ENCODE assay signal across 19 mouse cellular contexts in the genomic region with DNA sequence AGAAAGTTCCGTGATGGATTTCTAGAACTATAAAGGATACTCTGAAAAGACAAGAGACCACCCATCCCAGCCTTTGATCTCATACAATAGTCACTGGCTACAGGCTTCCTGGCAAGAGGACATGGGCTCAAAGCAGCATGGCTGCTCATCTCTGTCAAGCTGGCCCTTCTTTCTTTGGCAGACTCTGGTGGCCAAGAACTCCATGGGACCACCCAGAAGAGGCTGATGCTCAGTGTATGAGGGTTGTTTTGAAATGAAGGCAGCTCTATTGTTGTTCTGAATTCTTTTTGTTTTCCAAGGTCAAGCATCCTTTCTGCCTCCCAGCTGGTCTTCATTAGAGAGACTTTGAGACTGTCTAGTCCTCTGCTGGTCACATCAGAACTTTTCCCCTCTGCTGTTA.
"Had no signal": no experiment of that assay in that cellular context is flagged by ENCODE, and none has a peak within 500 bp of the region (broad histone marks: within the 10 kb centered on the region; RNA-seq: fewer than 3 reads in every experiment).

No protein-coding gene starts in this region.

- H3K9me3 ChIP-seq: kidney, embryonic 15.5 days; lung, embryonic 15.5 days; megakaryocyte, embryonic 14.5 days; midbrain, embryonic 10.5 days; midbrain, embryonic 13.5 days; neural tube, embryonic 12.5 days; neural tube, embryonic 15.5 days had no signal

- H3K4me1 ChIP-seq: kidney, embryonic 15.5 days; lung, embryonic 15.5 days; midbrain, embryonic 10.5 days; midbrain, embryonic 13.5 days; neural tube, embryonic 12.5 days; neural tube, embryonic 15.5 days had no signal

- DNase-seq: kidney, adult 2 months; kidney, postnatal 36 days; layer of hippocampus, postnatal 36 days; lung, adult 18-20 months; lung, postnatal 10 days; lung, postnatal 36 days; thymus, adult 18-20 months; thymus, postnatal 14 days; thymus, postnatal 4 days had no signal

- H3K27ac ChIP-seq: kidney, embryonic 15.5 days; left cerebral cortex, adult 2 months; liver, embryonic 14.5 days; lung, embryonic 15.5 days; midbrain, embryonic 10.5 days; midbrain, embryonic 13.5 days; neural tube, embryonic 12.5 days; neural tube, embryonic 15.5 days had no signal

- H3K4me2 ChIP-seq: kidney, embryonic 15.5 days; lung, embryonic 15.5 days; midbrain, embryonic 13.5 days; neural tube, embryonic 12.5 days; neural tube, embryonic 15.5 days had no signal

- H3K9ac ChIP-seq: kidney, embryonic 15.5 days; liver, embryonic 14.5 days; lung, embryonic 15.5 days; midbrain, embryonic 13.5 days; neural tube, embryonic 12.5 days; neural tube, embryonic 15.5 days had no signal

- H3K27me3 ChIP-seq: kidney, embryonic 15.5 days; lung, embryonic 15.5 days; megakaryocyte, embryonic 14.5 days; midbrain, embryonic 13.5 days; neural tube, embryonic 12.5 days; neural tube, embryonic 15.5 days had no signal

- H3K4me3 ChIP-seq: kidney, embryonic 15.5 days; left cerebral cortex, adult 2 months; lung, embryonic 15.5 days; megakaryocyte, embryonic 14.5 days; midbrain, embryonic 10.5 days; midbrain, embryonic 13.5 days; neural tube, embryonic 12.5 days; neural tube, embryonic 15.5 days had no signal

- H3K36me3 ChIP-seq: kidney, embryonic 15.5 days; lung, embryonic 15.5 days; midbrain, embryonic 10.5 days; midbrain, embryonic 13.5 days; neural tube, embryonic 12.5 days; neural tube, embryonic 15.5 days had no signal

- ATAC-seq: intestine, postnatal 0 days; midbrain, embryonic 13.5 days had no signal
